Mouse (Mus musculus) heart, adult 2 months (tissue): ENCODE results near the gene Ppp2r5c.

Experiments
- CTCF ChIP-seq: fragments of 200-600 bp; IDR thresholded peaks from 2 replicates; pipeline ENCODE4 v1.8.1; 2022; ENCODE audit warnings: antibody characterized with exemption, mild to moderate bottlenecking, moderate library complexity
- EP300 ChIP-seq: fragments of 200-500 bp; IDR thresholded peaks from 2 replicates; pipeline ENCODE4 v1.6.1; 2011; ENCODE audit warnings: low read depth, low read length, control low read depth; ENCODE audit not compliant: insufficient read depth
- POLR2A ChIP-seq: fragments of 200-500 bp; IDR thresholded peaks from 2 replicates; pipeline ENCODE4 v1.6.1; 2011; ENCODE audit warnings: mild to moderate bottlenecking, low read depth, low read length, control low read depth; ENCODE audit not compliant: insufficient read depth

GRCm38 (mm10) chr12:110424008-110424704 is 22.8 kb upstream of the Ppp2r5c start:
- TF ChIP-seq EP300 (no peak), CTCF (no peak), POLR2A (no peak)
